12 mouse cellular contexts compared by ENCODE assay signal in the genomic region with DNA sequence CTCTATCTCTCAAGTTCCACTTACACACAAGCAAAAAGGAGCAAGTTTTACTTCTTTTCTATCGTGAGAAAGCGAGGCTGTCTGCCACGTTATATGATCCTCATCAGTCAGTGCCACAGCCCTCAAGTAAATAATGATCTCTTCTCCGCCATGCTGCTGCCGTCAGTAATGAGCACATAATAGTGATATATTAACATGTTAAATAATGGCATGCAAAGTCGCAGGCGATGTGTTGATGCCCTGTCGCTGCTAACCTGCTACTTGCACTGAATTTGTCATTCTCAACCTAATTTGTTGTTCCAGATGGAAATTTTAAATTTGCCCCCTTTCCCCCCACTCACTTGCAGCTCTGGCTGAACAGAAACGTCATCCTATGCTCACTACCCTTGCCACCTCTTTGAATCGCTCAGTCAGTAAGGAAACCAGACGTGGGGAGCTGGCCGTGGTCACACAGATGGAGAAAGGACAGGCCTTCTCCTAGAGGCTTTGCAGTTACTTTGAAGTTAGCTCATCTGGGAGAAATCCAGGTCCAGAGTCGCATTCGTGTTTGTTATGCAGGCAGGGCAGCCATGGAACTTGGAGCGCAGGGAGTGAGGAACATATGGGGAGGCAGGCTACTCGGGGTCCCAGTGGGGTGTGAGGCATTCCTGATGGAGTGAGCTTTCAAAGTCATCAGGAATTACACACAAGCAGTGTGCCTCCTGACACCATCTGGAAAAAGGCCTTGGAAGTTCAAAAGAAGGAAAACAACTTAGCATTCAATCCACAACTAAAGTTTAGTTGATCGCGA.
DNase-seq lines count a peak whose midpoint lies in the region; ATAC-seq lines count a peak whose summit lies in the region.
"Had no signal": no experiment of that assay in that cellular context is flagged by ENCODE, and none has a peak within 500 bp of the region (broad histone marks: within the 10 kb centered on the region; RNA-seq: fewer than 3 reads in every experiment).

No protein-coding gene starts in this region.

- H3K4me1 ChIP-seq in kidney, embryonic 16.5 days (ENCODE audit: insufficient read depth, low read length) = peaks cover 11% of the 10 kb centered on the region
- H3K4me1 ChIP-seq in hindbrain, embryonic 10.5 days (replicated peaks) = peaks cover 14% of the 10 kb centered on the region
- peaks cover 7% of the 10 kb centered on the region for H3K4me1 ChIP-seq in midbrain, embryonic 13.5 days (replicated peaks)
- H3K4me1 ChIP-seq: megakaryocyte, embryonic 14.5 days had no signal

- 20% methylated on average over 18 of the region's 18 CpGs for WGBS in kidney, embryonic 16.5 days
- WGBS in hindbrain, embryonic 10.5 days = 51% methylated on average over 18 of the region's 18 CpGs
- WGBS in midbrain, embryonic 13.5 days = 51% methylated on average over 18 of the region's 18 CpGs

- no peak overlapping the region for H3K9ac ChIP-seq in kidney, embryonic 16.5 days (replicated peaks; ENCODE audit: low read length)
- no peak overlapping the region for H3K9ac ChIP-seq in midbrain, embryonic 13.5 days (replicated peaks)

- peak overlapping the region; percentile 45 for H3K4me2 ChIP-seq in kidney, embryonic 16.5 days (replicated peaks; ENCODE audit: low read depth, low read length)
- no peak overlapping the region for H3K4me2 ChIP-seq in midbrain, embryonic 13.5 days (replicated peaks)

- peak overlapping the region; percentile 8 for H3K4me3 ChIP-seq in kidney, embryonic 16.5 days (ENCODE audit: low read length)
- H3K4me3 ChIP-seq in hindbrain, embryonic 10.5 days = no peak overlapping the region
- no peak overlapping the region for H3K4me3 ChIP-seq in midbrain, embryonic 13.5 days (replicated peaks)
- H3K4me3 ChIP-seq: megakaryocyte, embryonic 14.5 days had no signal

- no peaks in the 10 kb centered on the region for H3K27me3 ChIP-seq in kidney, embryonic 16.5 days (ENCODE audit: insufficient read depth, low read length)
- H3K27me3 ChIP-seq in hindbrain, embryonic 10.5 days (ENCODE audit: insufficient read depth, poor library complexity, severe bottlenecking) = no peaks in the 10 kb centered on the region
- H3K27me3 ChIP-seq in midbrain, embryonic 13.5 days = no peaks in the 10 kb centered on the region
- H3K27me3 ChIP-seq: megakaryocyte, embryonic 14.5 days had no signal

- intact Hi-C loops in gastrocnemius, postnatal 14 days (cut with DNase I; ENCODE audit: low total_unique reads) = no loop called here

- ATAC-seq in kidney, embryonic 16.5 days (ENCODE audit: low FRiP score, low TSS enrichment) = peak; percentile 46; the same call in 1 of the 2 replicates
- ATAC-seq in midbrain, embryonic 13.5 days = 0 out of 2 replicates have a peak, but pooled peaks have one; percentile 50
- no peak for ATAC-seq in granulocyte monocyte progenitor cell, adult 5-6 weeks (replicated peaks; ENCODE audit: poor library complexity, severe bottlenecking)
- ATAC-seq: activated CD4-positive, CD25-positive, alpha-beta regulatory T cell, adult 4 months had no signal

- no peaks in the 10 kb centered on the region for H3K9me3 ChIP-seq in kidney, embryonic 16.5 days (ENCODE audit: low read length)
- no peaks in the 10 kb centered on the region for H3K9me3 ChIP-seq in hindbrain, embryonic 10.5 days
- H3K9me3 ChIP-seq in midbrain, embryonic 13.5 days = 0 out of 2 replicates have a peak, but pooled peaks cover 4% of the 10 kb centered on the region

- no peaks in the 10 kb centered on the region for H3K36me3 ChIP-seq in kidney, embryonic 16.5 days (ENCODE audit: insufficient read depth, low read length)
- no peaks in the 10 kb centered on the region for H3K36me3 ChIP-seq in hindbrain, embryonic 10.5 days
- H3K36me3 ChIP-seq in midbrain, embryonic 13.5 days = no peaks in the 10 kb centered on the region

- 0 out of 2 replicates have a peak overlapping the region, but pooled peaks have one; percentile 4 for H3K27ac ChIP-seq in kidney, embryonic 16.5 days (ENCODE audit: low read length)
- peak overlapping the region; percentile 71 for H3K27ac ChIP-seq in hindbrain, embryonic 10.5 days
- H3K27ac ChIP-seq in midbrain, embryonic 13.5 days = no peak overlapping the region

- no peak for DNase-seq in kidney, adult 11 months
- DNase-seq in embryo, embryonic 11 days = peak; percentile 57
- peak; percentile 26 for DNase-seq in hindbrain, embryonic 10.5 days (ENCODE audit: low spot score)
- no peak for DNase-seq in gastrocnemius, postnatal 14 days
- DNase-seq in frontal cortex, postnatal 14 days (ENCODE audit: low spot score in 2 of 2) = no peak
- DNase-seq: heart, postnatal 14 days; right cerebral cortex, postnatal 14 days had no signal

Comparison
In these comparisons a context has a peak if more than half of its experiments do, and no peak if none do; other contexts are left out.
1. DNase-seq: peak in embryo, embryonic 11 days (single experiment) and hindbrain, embryonic 10.5 days (single experiment); none in kidney, adult 11 months (single experiment), gastrocnemius, postnatal 14 days (single experiment) and frontal cortex, postnatal 14 days (0 of 2).